Mouse (Mus musculus) lung, embryonic 16.5 days (tissue): ENCODE results near the gene Tspyl4. TPM values are rescaled to one million over a fixed set of nuclear protein-coding genes. Genes with fewer than 3 reads are reported as not detected.

Experiments
- ATAC-seq: fragments of 200-750 bp; cut with Nextera tagmentation; 2 replicates; pipeline ENCODE4 v1.8.0; 2017; ENCODE audit warnings: low read depth, mild to moderate bottlenecking, moderate library complexity
- H3K27ac ChIP-seq: fragments of 300-500 bp; sonication (generic); 2 replicates; pipeline ENCODE4 v1.5.1; 2014; ENCODE audit warnings: mild to moderate bottlenecking, control low read depth, low read length
- H3K27me3 ChIP-seq: fragments of 300-500 bp; sonication (generic); 2 replicates; pipeline ENCODE4 v1.6.1; 2014; ENCODE audit warnings: low read depth, low read length, mixed read lengths; ENCODE audit not compliant: control insufficient read depth, insufficient read depth
- H3K36me3 ChIP-seq: fragments of 300-500 bp; sonication (generic); 2 replicates; pipeline ENCODE4 v1.6.1; 2014; ENCODE audit warnings: low read length; ENCODE audit not compliant: control insufficient read depth, insufficient read depth
- H3K4me1 ChIP-seq: fragments of 300-500 bp; sonication (generic); replicated peaks from 2 replicates; pipeline ENCODE4 v1.6.1; 2014; ENCODE audit warnings: low read length, mixed read lengths; ENCODE audit not compliant: control insufficient read depth, insufficient read depth
- H3K4me2 ChIP-seq: fragments of 300-500 bp; sonication (generic); 2 replicates; pipeline ENCODE4 v1.6.1; 2014; ENCODE audit warnings: low read depth, low read length, control low read depth
- H3K4me3 ChIP-seq: fragments of 300-500 bp; sonication (generic); 2 replicates; pipeline ENCODE4 v1.5.1; 2014; ENCODE audit warnings: mild to moderate bottlenecking, low read length, control low read depth
- H3K9ac ChIP-seq: fragments of 300-500 bp; sonication (generic); 2 replicates; pipeline ENCODE4 v1.6.1; 2014; ENCODE audit warnings: low read length, control low read depth
- H3K9me3 ChIP-seq: fragments of 300-500 bp; sonication (generic); 2 replicates; pipeline ENCODE4 v1.6.1; 2016; ENCODE audit warnings: low read length; ENCODE audit not compliant: control insufficient read depth
- WGBS: fragments of 180-500 bp; shearing (Covaris S2); extraction: QIAGEN DNeasy Blood & Tissue Kit; methylation state at CpG from one replicate; pipeline ENCODE4 v1.1.7; 2014; 5-methylcytosine and 5-hydroxymethylcytosine counted together
- polyA plus RNA-seq: library from polyadenylated mRNA; unstranded; fragments of >200 nt; fragmentation: Nextera tagmentation; extraction: Ambion mirVana; gene quantifications from 2 replicates; pipeline ENCODE4 v1.2.1, GENCODE M21; 2015

Gene Tspyl4
- polyA plus RNA-seq, 1 experiment from 2014 or later, result 11.3 TPM

DNA sequence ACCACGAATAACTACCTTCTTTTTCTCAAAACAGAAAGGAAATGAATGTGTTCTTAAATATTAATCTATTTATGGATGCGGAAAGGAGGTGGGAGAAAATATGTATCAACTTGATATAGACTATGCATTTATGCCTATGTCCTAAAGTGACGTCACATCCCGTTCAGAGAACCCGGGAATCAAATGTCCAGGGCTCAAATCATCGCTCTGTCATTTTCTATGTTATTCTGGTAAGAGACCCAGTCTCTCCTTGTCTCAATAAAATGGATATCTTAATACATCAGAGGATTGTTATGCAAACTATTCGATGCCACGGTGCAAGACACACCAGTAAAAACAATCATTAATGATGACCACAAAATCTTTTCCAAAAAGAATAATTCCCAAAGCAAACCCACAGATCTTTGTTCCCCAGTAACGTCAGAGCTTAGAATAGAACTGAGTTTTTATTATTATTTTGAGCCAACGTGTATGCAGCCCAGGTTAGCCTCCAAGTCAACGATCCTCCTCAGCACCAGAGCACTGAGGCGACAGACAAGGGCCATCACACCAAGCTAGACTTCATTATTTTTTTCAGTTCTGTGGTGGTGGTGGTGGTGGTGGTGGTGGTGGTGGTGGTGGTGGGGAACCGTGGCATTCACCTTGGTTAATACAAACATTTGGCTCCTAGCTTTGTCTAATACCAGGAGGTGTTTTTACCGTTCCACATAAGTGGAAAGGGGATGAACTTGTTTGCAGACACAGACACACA is 15.9 kb upstream of the Tspyl4 start:
- H3K27ac ChIP-seq, result 0 out of 2 replicates have a peak overlapping the region, but pooled peaks have one; percentile 47
- H3K27me3 ChIP-seq, result no peaks in the 10 kb centered on the region
- peak overlapping the region; percentile 99 for H3K4me3 ChIP-seq
- H3K4me2 ChIP-seq, result peak overlapping the region; percentile 70
- no peaks in the 10 kb centered on the region for H3K9me3 ChIP-seq
- H3K9ac ChIP-seq, result peak overlapping the region; percentile 98
- H3K36me3 ChIP-seq, result no peaks in the 10 kb centered on the region
- peak; percentile 16; the same call in 1 of the 2 replicates for ATAC-seq
- WGBS, result 13% methylated on average over 14 of the region's 14 CpGs
- H3K4me1 ChIP-seq, result peaks cover 10% of the 10 kb centered on the region

- H3K4me1 ChIP-seq, result peaks cover 10% of the 10 kb centered on the region
- no peaks in the 10 kb centered on the region for H3K9me3 ChIP-seq
- under 1% methylated on average over 38 of the region's 38 CpGs for WGBS
- peak within 1 kb of the TSS; percentile 99 for H3K4me3 ChIP-seq
- no peaks in the 10 kb centered on the region for H3K27me3 ChIP-seq
- peak; percentile 98 for ATAC-seq
- peaks cover under 1% of the 10 kb centered on the region for H3K36me3 ChIP-seq
- peak within 1 kb of the TSS; percentile 81 for H3K27ac ChIP-seq
- peak within 1 kb of the TSS; percentile 98 for H3K9ac ChIP-seq
- H3K4me2 ChIP-seq, result peak within 1 kb of the TSS; percentile 70
Observed at GRCm38 (mm10) chr10:34281962-34282388, 15.3 kb upstream of the Tspyl4 start, which contains the start of gene Tspyl1. Gene Tspyl1, plus strand, starts transcription at chr10:34282190.

- peak overlapping the region; percentile 98 for H3K9ac ChIP-seq
- WGBS, result 3% methylated on average over 47 of the region's 47 CpGs
- peak overlapping the region; percentile 99 for H3K4me3 ChIP-seq
- H3K9me3 ChIP-seq, result no peaks in the 10 kb centered on the region
- peak overlapping the region; percentile 61 for H3K4me2 ChIP-seq
- H3K27me3 ChIP-seq, result no peaks in the 10 kb centered on the region
- H3K36me3 ChIP-seq, result peaks cover 7% of the 10 kb centered on the region
- H3K4me1 ChIP-seq, result peaks cover 10% of the 10 kb centered on the region
- peak overlapping the region; percentile 81 for H3K27ac ChIP-seq
- ATAC-seq, result peak; percentile 42
Observed at GRCm38 (mm10) chr10:34282420-34283238, 14.6 kb upstream of the Tspyl4 start.

DNA sequence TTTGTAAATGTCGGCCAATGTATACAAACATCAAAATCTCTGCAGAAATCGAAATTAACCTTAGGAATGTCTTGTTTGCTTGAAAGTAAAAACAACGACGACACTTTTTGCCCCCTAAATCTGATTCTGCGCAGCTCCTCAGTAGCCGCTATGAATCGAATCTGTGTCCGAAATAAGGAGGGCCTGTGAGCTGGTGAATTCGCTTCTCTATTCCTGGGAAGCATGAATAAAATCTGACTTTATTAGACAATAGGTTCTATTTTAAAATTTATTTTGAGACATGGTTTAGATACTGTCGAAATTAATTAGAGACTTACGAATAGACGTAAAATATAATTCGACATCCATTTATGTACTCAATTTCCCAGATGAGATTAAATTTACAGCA is 337 bp upstream of the Tspyl4 start:
- H3K4me3 ChIP-seq, result peak overlapping the region; percentile 72
- no peaks in the 10 kb centered on the region for H3K9me3 ChIP-seq
- peaks cover 12% of the 10 kb centered on the region for H3K4me1 ChIP-seq
- WGBS, result 3% methylated on average over 13 of the region's 13 CpGs
- no peak overlapping the region for H3K27ac ChIP-seq
- H3K9ac ChIP-seq, result peak overlapping the region; percentile 48
- ATAC-seq, result no peak
- H3K27me3 ChIP-seq, result no peaks in the 10 kb centered on the region
- H3K4me2 ChIP-seq, result peak overlapping the region; percentile 95
- H3K36me3 ChIP-seq, result no peaks in the 10 kb centered on the region

GRCm38 (mm10) chr10:34297980-34298753 is 925 bp downstream of the Tspyl4 start:
- H3K4me3 ChIP-seq, result peak overlapping the region; percentile 72
- H3K36me3 ChIP-seq, result no peaks in the 10 kb centered on the region
- peak overlapping the region; percentile 71 for H3K9ac ChIP-seq
- no peaks in the 10 kb centered on the region for H3K9me3 ChIP-seq
- no peaks in the 10 kb centered on the region for H3K27me3 ChIP-seq
- peak overlapping the region; percentile 95 for H3K4me2 ChIP-seq
- H3K27ac ChIP-seq, result no peak overlapping the region
- ATAC-seq, result no peak
- WGBS, result 43% methylated on average over 25 of the region's 25 CpGs
- H3K4me1 ChIP-seq, result peaks cover 12% of the 10 kb centered on the region

- no peaks in the 10 kb centered on the region for H3K9me3 ChIP-seq
- peaks cover 12% of the 10 kb centered on the region for H3K4me1 ChIP-seq
- 17% methylated on average over 5 of the region's 5 CpGs for WGBS
- no peak overlapping the region for H3K9ac ChIP-seq
- no peak overlapping the region for H3K4me3 ChIP-seq
- H3K36me3 ChIP-seq, result no peaks in the 10 kb centered on the region
- H3K27ac ChIP-seq, result no peak overlapping the region
- ATAC-seq, result no peak
- no peaks in the 10 kb centered on the region for H3K27me3 ChIP-seq
- H3K4me2 ChIP-seq, result peak overlapping the region; percentile 1; the same call in 1 of the 2 replicates
Observed at GRCm38 (mm10) chr10:34300368-34300767, 3.1 kb downstream of the Tspyl4 start.

- no peak overlapping the region for H3K4me2 ChIP-seq
- H3K36me3 ChIP-seq, result no peaks in the 10 kb centered on the region
- no peaks in the 10 kb centered on the region for H3K4me1 ChIP-seq
- no peaks in the 10 kb centered on the region for H3K9me3 ChIP-seq
- no peaks in the 10 kb centered on the region for H3K27me3 ChIP-seq
- ATAC-seq, result no peak
- no peak overlapping the region for H3K9ac ChIP-seq
- no peak overlapping the region for H3K4me3 ChIP-seq
- no peak overlapping the region for H3K27ac ChIP-seq
Observed at GRCm38 (mm10) chr10:34307070-34307469, 9.8 kb downstream of the Tspyl4 start.

DNA sequence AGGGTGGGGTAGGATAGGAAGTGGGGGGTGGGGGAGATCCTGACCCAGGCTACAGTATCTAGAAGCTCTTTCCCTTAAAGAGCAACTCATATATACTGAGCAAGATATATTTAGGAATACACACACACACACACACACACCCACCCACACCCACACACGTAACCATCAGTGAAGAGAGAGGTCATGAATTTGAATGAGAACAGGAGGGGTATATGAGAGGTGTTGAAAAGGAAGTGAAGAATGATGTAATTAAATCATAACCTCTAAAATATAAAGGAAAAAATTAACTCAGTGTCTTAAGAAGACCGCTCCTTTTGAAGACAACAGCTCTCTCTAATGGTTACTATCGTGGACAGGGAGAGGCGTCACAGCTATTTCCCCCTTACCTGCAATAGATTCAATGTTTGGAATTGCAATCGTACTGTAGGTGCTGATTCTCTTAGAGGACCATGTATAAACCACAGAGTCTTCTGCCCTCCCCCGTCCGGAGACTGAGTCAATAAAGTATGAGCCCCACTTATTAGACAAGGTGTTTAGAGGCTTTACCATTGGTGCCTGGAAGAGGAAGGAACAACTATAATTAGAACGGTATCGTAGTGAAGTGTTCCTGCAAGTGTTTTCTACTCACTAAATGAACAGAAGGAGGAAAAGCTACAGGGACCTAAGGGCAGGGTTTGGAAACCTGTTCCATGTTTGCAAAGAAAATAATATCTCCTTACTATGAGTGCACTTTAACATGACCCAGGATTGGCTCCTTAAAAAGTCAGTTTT is 12.9 kb downstream of the Tspyl4 start:
- ATAC-seq, result no peak

More for the DNA sequence above, 12.9 kb downstream of the Tspyl4 start:
- no peak overlapping the region for H3K4me2 ChIP-seq
- H3K9ac ChIP-seq, result no peak overlapping the region
- no peaks in the 10 kb centered on the region for H3K9me3 ChIP-seq
- no peaks in the 10 kb centered on the region for H3K4me1 ChIP-seq
- H3K27me3 ChIP-seq, result no peaks in the 10 kb centered on the region
- H3K27ac ChIP-seq, result no peak overlapping the region
- WGBS, result 70% methylated on average over 9 of the region's 9 CpGs
- no peaks in the 10 kb centered on the region for H3K36me3 ChIP-seq
- no peak overlapping the region for H3K4me3 ChIP-seq
